8 mouse cellular contexts compared by ENCODE assay signal in the genomic region with DNA sequence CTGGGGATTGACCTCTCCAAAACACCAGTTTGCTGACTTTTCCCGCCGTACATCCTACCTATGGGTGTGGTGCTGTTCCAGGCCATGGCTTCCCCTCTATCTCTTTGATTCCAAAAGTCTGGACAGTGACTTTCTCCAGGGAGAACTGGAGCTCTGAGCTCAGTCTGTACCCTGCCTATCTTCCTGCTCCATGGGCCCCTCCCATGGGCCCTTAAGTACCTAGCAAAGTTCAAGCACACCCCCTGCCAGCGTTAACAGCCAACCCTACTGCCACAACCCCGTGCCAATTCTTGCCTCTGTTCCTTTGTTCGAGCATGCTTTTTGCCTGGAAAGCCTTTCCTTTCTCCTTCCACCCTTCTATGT. TPM values are rescaled to one million over a fixed set of nuclear protein-coding genes. Genes with fewer than 3 reads are reported as not detected.
A peak's percentile ranks its signal among the peaks of the same experiment; 100 is the strongest.
DNase-seq lines count a peak whose midpoint lies in the region; ATAC-seq and TF ChIP-seq lines count a peak whose summit lies in the region.

No protein-coding gene starts in this region.

- H3K9ac ChIP-seq in forebrain, embryonic 15.5 days (replicated peaks), result peak overlapping the region; percentile 71
- H3K9ac ChIP-seq in liver, embryonic 16.5 days (ENCODE audit: low read depth, low read length), result peak overlapping the region; percentile 90

- ATAC-seq in CD4-positive, CD25-positive, alpha-beta regulatory T cell, adult 4 months, result peak; percentile 18
- ATAC-seq in forebrain, embryonic 15.5 days (replicated peaks), result peak; percentile 36
- no peak; the same call in 1 of the 2 replicates for ATAC-seq in liver, embryonic 16.5 days (ENCODE audit: low read depth)
- no peak for ATAC-seq in frontal cortex, adult (ENCODE audit: low TSS enrichment)

- H3K27me3 ChIP-seq in forebrain, embryonic 15.5 days, result no peaks in the 10 kb centered on the region
- H3K27me3 ChIP-seq in liver, embryonic 16.5 days (ENCODE audit: control insufficient read depth, insufficient read depth, low read depth, low read length), result no peaks in the 10 kb centered on the region

- peak overlapping the region; percentile 83 for H3K27ac ChIP-seq in gastrocnemius, adult 2 months
- H3K27ac ChIP-seq in forebrain, embryonic 15.5 days (replicated peaks), result peak overlapping the region; percentile 77
- peak overlapping the region; percentile 86 for H3K27ac ChIP-seq in liver, embryonic 16.5 days (ENCODE audit: low read length)

- peaks cover 18% of the 10 kb centered on the region for H3K4me1 ChIP-seq in forebrain, embryonic 15.5 days
- H3K4me1 ChIP-seq in liver, embryonic 16.5 days (ENCODE audit: control insufficient read depth, low read depth, low read length), result peaks cover 32% of the 10 kb centered on the region

- peak overlapping the region; percentile 78 for H3K4me3 ChIP-seq in gastrocnemius, adult 2 months
- peak overlapping the region; percentile 79 for H3K4me3 ChIP-seq in forebrain, embryonic 15.5 days
- peak overlapping the region; percentile 79 for H3K4me3 ChIP-seq in liver, embryonic 16.5 days (ENCODE audit: low read depth, low read length)

- H3K36me3 ChIP-seq in forebrain, embryonic 15.5 days, result no peaks in the 10 kb centered on the region
- H3K36me3 ChIP-seq in liver, embryonic 16.5 days (ENCODE audit: control insufficient read depth, insufficient read depth), result peaks cover 21% of the 10 kb centered on the region

- intact Hi-C loops in gastrocnemius, adult 2 months (cut with DNase I), result no loop called here
- intact Hi-C loops in gastrocnemius, postnatal 36 days (cut with DNase I), result no loop called here

- no peak for DNase-seq in gastrocnemius, adult 2 months
- no peak for DNase-seq in gastrocnemius, postnatal 36 days
- DNase-seq in yolk sac, embryonic 10.5 days (ENCODE audit: low spot score), result no peak
- DNase-seq in ovary, postnatal 36 days (ENCODE audit: low spot score), result no peak

- peak overlapping the region; percentile 98 for H3K4me2 ChIP-seq in forebrain, embryonic 15.5 days (replicated peaks)
- H3K4me2 ChIP-seq in liver, embryonic 16.5 days (ENCODE audit: low read depth, low read length), result peak overlapping the region; percentile 84

- H3K9me3 ChIP-seq in forebrain, embryonic 15.5 days, result no peaks in the 10 kb centered on the region
- H3K9me3 ChIP-seq in liver, embryonic 16.5 days (replicated peaks; ENCODE audit: control insufficient read depth, low read length), result no peaks in the 10 kb centered on the region

- no peak for TF ChIP-seq CTCF in gastrocnemius, adult 2 months (IDR thresholded peaks at IDR 0.05)

- WGBS in forebrain, embryonic 15.5 days, result 28% methylated on average over 5 of the region's 5 CpGs
- WGBS in liver, embryonic 16.5 days (ENCODE audit: insufficient replicate concordance), result 24% methylated on average over 5 of the region's 5 CpGs

RNA-seq across cellular contexts. Expression of a gene that starts 0.3 kb away (rescaled TPM):
- total RNA-seq in gastrocnemius, adult 2 months (2021), result 1 to 10 TPM; 1.2 to 1.6 TPM
- 1 to 10 TPM; 1.2 to 1.3 TPM for total RNA-seq in gastrocnemius, postnatal 36 days (2021)
- 10 to 100 TPM; 10.8 to 16.6 TPM for polyA plus RNA-seq in CD4-positive, CD25-positive, alpha-beta regulatory T cell, adult 4 months (2017; shearing (Covaris generic))
- polyA plus RNA-seq in forebrain, embryonic 15.5 days (2015; fragmentation: Nextera tagmentation; extraction: Ambion mirVana), result 21.7 and 23.1 TPM in 2 replicates
- polyA plus RNA-seq in liver, embryonic 16.5 days (2015; fragmentation: Nextera tagmentation; extraction: Ambion mirVana), result 26.7 and 28.0 TPM in 2 replicates

RNA-seq across cellular contexts. Expression of a gene that starts 15.4 kb away (rescaled TPM):
- 10 to 100 TPM; 31.9 to 33.4 TPM for total RNA-seq in gastrocnemius, adult 2 months (2021)
- 10 to 100 TPM; 25.1 TPM for total RNA-seq in gastrocnemius, postnatal 36 days (2021)
- 100 to 1,000 TPM; 155 to 181 TPM for polyA plus RNA-seq in CD4-positive, CD25-positive, alpha-beta regulatory T cell, adult 4 months (2017; shearing (Covaris generic))
- 121 and 123 TPM in 2 replicates for polyA plus RNA-seq in forebrain, embryonic 15.5 days (2015; fragmentation: Nextera tagmentation; extraction: Ambion mirVana)
- 30.8 and 32.6 TPM in 2 replicates for polyA plus RNA-seq in liver, embryonic 16.5 days (2015; fragmentation: Nextera tagmentation; extraction: Ambion mirVana)

Comparison
In these comparisons a context has a peak if more than half of its experiments do, and no peak if none do; other contexts are left out.
1. ATAC-seq: peak in CD4-positive, CD25-positive, alpha-beta regulatory T cell, adult 4 months (single experiment) and forebrain, embryonic 15.5 days (single experiment); none in liver, embryonic 16.5 days (single experiment) and frontal cortex, adult (single experiment).
2. Peak in every context shown above with its lines, with median percentiles within 50 percentile points of each other: H3K27ac ChIP-seq and H3K4me3 ChIP-seq.